Mouse (Mus musculus) left cerebral cortex, adult 11 months (tissue): ENCODE measurements around the gene Ttll3.

Experiments
- DNase-seq: peaks from one replicate; pipeline ENCODE4 v3.0.0; 2022; ENCODE audit warnings: low spot score

Ttll3 gene

GRCm38 (mm10) chr6:113426696-113427095 is 37.6 kb downstream of the Ttll3 start:
- DNase-seq: no peak

- DNase-seq: no peak
These were observed 38.3 kb downstream of the Ttll3 start for GRCm38 (mm10) chr6:113427397-113427796.

- no peak for DNase-seq
These were observed 38.9 kb downstream of the Ttll3 start for GRCm38 (mm10) chr6:113428006-113428405.

DNA sequence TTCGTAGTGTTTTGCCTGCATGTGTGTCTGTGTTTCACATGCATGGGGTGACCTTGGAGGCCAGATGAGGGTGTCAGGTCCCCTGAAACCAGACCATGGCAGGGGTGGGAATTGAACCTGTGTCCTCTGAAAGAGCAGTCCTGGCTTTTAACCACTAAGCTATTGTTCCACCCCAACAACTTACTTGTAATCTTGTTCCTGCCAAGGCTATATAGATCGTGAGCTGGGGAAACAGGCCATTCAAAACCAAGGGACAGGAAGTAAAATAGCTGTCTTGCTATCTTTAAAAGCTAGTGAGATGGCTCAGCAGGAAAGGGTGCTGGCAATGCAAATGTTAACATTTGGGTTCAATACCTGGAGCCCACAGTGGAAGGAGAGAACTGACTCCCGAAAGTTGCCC is 40.9 kb downstream of the Ttll3 start:
- no peak for DNase-seq

DNA sequence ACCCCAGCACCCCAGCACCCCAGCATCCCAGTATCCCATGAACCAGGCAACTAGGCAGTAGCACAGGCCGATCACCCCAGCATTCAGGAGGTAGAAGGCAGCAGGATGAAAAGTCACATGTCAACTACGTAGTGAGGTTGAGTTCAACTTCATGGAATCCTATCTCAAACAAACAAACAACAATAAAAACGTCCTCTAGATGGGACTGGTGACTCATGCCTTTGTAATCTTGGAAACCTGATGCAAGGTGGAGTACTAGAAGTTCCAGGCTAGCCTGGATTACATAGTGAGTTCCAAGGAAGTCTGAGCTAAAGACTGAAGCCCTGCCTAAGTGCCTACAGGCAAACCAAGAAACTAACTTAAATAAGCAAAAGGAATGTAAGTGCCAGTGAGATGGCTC is 41.8 kb downstream of the Ttll3 start:
- no peak for DNase-seq

GRCm38 (mm10) chr6:113431801-113432200 is 42.7 kb downstream of the Ttll3 start:
- no peak for DNase-seq

- no peak for DNase-seq
These were observed 44.6 kb downstream of the Ttll3 start for GRCm38 (mm10) chr6:113433661-113434060.

DNA sequence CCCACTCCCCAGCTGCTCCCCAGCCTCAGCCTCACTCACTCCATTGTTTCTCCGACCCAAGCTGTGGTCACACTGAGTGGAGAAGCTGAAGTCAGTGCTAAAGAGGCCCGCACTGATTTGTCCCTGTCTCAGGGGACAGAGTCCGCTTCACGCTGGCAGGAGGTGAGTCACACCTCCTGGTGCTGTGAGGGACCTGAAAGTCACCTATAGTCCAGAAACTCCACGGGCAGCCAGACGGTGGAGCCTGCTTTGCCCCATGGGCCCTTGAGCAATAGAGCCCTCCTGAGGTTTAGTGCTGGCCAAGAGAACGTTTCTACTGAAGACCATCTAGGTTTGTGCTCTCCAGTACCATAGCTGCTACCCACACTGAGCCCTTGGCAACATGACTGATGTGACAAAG is 45.6 kb downstream of the Ttll3 start:
- no peak for DNase-seq

GRCm38 (mm10) chr6:113435664-113436205 is 46.7 kb downstream of the Ttll3 start, which contains the start of gene Cidec:
Cidec (minus strand) TSS chr6:113435760.
- DNase-seq: no peak

GRCm38 (mm10) chr6:113437135-113437534 is 48.1 kb downstream of the Ttll3 start:
- no peak for DNase-seq

DNA sequence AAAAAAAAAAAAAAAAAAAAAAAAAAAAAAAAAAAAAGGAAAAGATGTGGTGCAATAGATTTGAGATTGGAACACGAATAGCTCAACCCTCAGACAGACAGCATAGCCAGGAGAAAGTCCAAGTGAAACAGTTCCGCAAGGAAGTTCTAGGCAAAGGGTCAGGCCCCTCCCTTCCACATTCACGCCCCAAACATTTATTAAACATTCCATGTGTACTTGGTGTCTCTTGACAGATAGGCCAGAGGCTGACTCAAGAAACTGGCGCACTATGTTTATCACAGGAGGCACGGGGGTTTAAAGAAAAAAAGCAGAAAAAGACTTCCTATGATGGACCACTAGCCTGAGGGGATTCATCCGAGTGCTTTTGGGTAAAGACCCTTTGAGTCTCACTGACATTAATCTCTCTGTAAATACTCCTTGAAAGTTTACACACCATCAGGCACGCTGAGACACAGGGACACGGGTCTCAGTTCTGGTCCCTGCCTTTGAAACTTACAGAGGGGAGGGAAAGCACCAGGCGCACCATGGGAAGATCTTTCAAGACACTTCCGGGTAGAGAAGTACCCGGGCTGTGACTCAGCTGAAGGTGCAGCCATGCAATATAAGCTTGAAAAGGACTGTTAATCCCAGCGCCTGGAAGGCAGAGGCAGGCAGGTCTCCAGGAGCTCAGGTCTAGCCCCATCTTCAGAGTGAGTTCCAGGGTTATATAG is 49.8 kb downstream of the Ttll3 start:
- DNase-seq: no peak

- no peak for DNase-seq
These were observed 51.6 kb downstream of the Ttll3 start for GRCm38 (mm10) chr6:113440686-113441085.

DNA sequence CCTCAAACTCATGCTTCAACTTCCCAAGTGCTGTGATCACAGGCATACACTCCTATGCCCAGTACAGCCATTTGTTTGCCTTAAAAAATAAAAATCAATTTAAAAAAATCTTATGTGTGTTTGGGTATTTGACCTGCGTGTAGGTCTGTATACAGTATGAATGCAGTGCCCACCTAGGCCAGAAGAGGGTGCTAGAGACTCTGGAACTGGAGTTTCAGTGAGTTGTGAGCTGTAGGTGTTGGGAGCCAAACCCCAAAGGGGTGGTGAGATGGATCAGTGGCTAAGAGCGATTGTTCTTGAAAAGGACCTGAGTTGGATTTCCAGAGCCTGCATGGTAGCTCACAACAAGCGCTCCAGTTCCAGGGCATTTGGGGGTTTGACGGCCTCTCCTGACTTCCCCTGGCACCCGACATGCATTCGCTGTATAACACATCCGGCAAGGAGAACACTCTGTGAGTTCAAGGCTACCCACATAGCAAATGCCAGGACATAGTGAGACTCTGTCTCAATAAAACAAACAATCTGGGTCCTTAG is 52.2 kb downstream of the Ttll3 start:
- DNase-seq: no peak

- no peak for DNase-seq
These were observed 53.0 kb downstream of the Ttll3 start for GRCm38 (mm10) chr6:113442087-113442441.

DNA sequence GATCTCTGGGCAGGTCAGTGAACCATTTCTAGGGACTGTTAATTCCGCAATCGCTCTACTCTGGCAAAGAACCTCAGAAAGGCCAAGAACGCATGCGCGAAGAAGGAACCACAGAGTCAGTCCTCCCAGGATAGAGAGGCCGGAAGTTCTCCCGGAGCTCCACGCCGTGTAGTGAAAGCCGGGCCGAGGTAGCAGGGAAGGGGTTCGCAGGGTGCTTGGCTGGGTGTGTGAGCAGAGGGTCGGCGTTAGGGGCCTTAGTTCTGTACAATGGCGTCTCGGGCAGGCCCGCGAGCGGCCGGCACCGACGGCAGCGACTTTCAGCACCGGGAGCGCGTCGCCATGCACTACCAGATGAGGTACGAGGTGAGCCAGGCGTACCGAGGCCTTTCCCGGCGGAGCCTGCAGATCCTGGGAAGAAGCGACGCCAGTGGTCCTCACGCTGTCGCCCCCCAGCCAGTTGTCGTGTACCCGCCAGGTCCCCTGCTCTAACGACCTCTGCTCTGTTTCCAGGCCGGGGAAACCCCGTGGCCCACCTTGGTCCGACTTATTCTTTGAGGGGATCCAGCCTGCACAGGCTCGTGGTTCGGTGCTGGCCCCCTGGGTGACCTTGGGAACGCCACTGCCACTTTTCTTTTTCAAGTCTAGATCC is 53.5 kb downstream of the Ttll3 start, which contains the start of gene Jagn1:
Jagn1 (plus strand) TSS at position 128 of the 649 bp plus-strand sequence.
- peak; percentile 78 for DNase-seq

DNA sequence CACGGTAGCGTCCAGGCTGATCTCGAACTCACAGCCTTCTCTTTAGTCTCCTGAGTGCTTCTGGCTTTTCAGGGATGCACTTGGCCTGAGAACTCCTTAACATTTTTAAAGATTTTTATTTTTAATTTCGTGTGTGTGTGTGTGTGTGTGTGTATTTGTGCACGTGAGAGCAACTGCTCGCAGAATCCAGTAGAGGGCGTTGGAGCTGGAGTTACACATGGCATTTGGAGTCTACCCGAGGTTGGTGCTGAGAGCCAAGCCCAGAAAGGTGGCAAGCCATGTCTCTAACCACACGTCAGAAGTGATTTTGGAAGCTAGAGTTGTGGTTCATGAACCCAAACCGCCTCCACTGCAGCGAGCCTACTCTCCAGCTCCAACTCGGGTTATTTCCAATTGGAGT is 54.0 kb downstream of the Ttll3 start:
- no peak for DNase-seq

- no peak for DNase-seq
These were observed 55.3 kb downstream of the Ttll3 start for GRCm38 (mm10) chr6:113444207-113444965.

- DNase-seq: no peak
These were observed 58.6 kb downstream of the Ttll3 start for GRCm38 (mm10) chr6:113447639-113448038.

- DNase-seq: no peak
These were observed 62.8 kb downstream of the Ttll3 start for GRCm38 (mm10) chr6:113451839-113452238.

- no peak for DNase-seq
These were observed 65.9 kb downstream of the Ttll3 start for GRCm38 (mm10) chr6:113455007-113455406.

DNA sequence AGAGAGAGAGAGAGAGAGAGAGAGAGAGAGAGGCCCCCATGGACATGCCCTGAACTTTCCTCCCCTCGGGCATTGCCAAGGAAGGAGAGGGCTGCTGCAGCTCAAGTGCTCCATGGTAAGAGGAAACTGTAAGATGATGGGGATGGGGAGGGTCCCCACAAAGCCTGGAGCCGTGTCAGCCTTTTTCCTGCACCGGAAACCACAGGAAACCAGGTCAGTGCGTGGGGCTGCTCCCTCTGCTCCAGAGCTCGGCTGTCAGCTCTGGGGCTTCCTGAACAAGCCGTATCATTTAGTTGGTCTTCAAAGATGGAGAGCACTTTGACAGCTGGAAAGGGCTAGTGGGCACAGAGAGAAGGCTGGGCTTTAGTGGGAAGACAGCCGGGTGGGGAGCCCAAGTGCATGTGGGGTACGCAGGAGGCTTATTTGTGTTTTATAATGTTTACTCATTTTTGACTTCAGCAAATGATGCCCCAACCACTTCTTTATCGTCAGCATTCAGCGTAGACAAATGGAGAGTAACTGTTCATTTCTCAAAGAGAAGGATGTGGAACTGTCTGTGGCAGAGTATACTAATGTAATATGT is 69.0 kb downstream of the Ttll3 start, which contains the start of gene Il17re:
Il17re (plus strand) TSS at position 533 of the 583 bp plus-strand sequence.
- no peak for DNase-seq

GRCm38 (mm10) chr6:113458635-113459034 is 69.6 kb downstream of the Ttll3 start:
- no peak for DNase-seq
